8 mouse cellular contexts compared by ENCODE assay signal in genomic region chr4:53227771-53228170, GRCm38 (mm10).
DNase-seq lines count a peak whose midpoint lies in the region; ATAC-seq and TF ChIP-seq lines count a peak whose summit lies in the region.

No protein-coding gene starts in this region.

- no peak overlapping the region for H3K4me2 ChIP-seq in embryonic facial prominence, embryonic 14.5 days (ENCODE audit: low read depth, low read length)
- H3K4me2 ChIP-seq in intestine, postnatal 0 days (replicated peaks; ENCODE audit: low read depth) = no peak overlapping the region

- H3K27ac ChIP-seq in embryonic facial prominence, embryonic 14.5 days (replicated peaks; ENCODE audit: low read depth, low read length) = no peak overlapping the region
- no peak overlapping the region for H3K27ac ChIP-seq in embryonic facial prominence, embryonic 10.5 days (replicated peaks)
- H3K27ac ChIP-seq in intestine, postnatal 0 days (ENCODE audit: low read depth, low read length) = no peak overlapping the region

- no peaks in the 10 kb centered on the region for H3K9me3 ChIP-seq in embryonic facial prominence, embryonic 14.5 days (ENCODE audit: control insufficient read depth, low read length)
- no peaks in the 10 kb centered on the region for H3K9me3 ChIP-seq in embryonic facial prominence, embryonic 10.5 days
- H3K9me3 ChIP-seq in intestine, postnatal 0 days (ENCODE audit: control insufficient read depth) = no peaks in the 10 kb centered on the region

- peak; percentile 53 for DNase-seq in embryonic facial prominence, embryonic 14.5 days (ENCODE audit: low spot score)
- DNase-seq in embryonic facial prominence, embryonic 10.5 days (ENCODE audit: low spot score) = no peak
- DNase-seq in urinary bladder, adult 18-20 months (ENCODE audit: low spot score in 2 of 2) = peak; percentile 39 to 74
- DNase-seq in urinary bladder, postnatal 25 days (ENCODE audit: low spot score) = no peak
- DNase-seq in left cerebral cortex, adult 9 months (ENCODE audit: low spot score in 2 of 2) = no peak
- DNase-seq in kidney, postnatal 25 days = no peak
- no peak for DNase-seq in left cerebral cortex, adult 11 months (ENCODE audit: low spot score)

- no peaks in the 10 kb centered on the region for H3K36me3 ChIP-seq in embryonic facial prominence, embryonic 14.5 days (ENCODE audit: control insufficient read depth, insufficient read depth, low read length)
- no peaks in the 10 kb centered on the region for H3K36me3 ChIP-seq in embryonic facial prominence, embryonic 10.5 days (replicated peaks)
- no peaks in the 10 kb centered on the region for H3K36me3 ChIP-seq in intestine, postnatal 0 days (ENCODE audit: control insufficient read depth, insufficient read depth)

- no peak for TF ChIP-seq CTCF in intestine, postnatal 0 days (IDR thresholded peaks at IDR 0.05; ENCODE audit: low read depth)

- 54% methylated on average over 8 of the region's 8 CpGs for WGBS in embryonic facial prominence, embryonic 14.5 days
- 50% methylated on average over 8 of the region's 8 CpGs for WGBS in embryonic facial prominence, embryonic 10.5 days
- 24% methylated on average over 8 of the region's 8 CpGs for WGBS in intestine, postnatal 0 days

- ATAC-seq in embryonic facial prominence, embryonic 14.5 days (ENCODE audit: low read depth) = peak; percentile 72
- peak; percentile 59 for ATAC-seq in intestine, postnatal 0 days

- no peaks in the 10 kb centered on the region for H3K27me3 ChIP-seq in embryonic facial prominence, embryonic 14.5 days (replicated peaks; ENCODE audit: control insufficient read depth, insufficient read depth, low read length)
- H3K27me3 ChIP-seq in embryonic facial prominence, embryonic 10.5 days (replicated peaks; ENCODE audit: low read depth, poor library complexity, severe bottlenecking) = no peaks in the 10 kb centered on the region
- no peaks in the 10 kb centered on the region for H3K27me3 ChIP-seq in intestine, postnatal 0 days (replicated peaks; ENCODE audit: control insufficient read depth, insufficient read depth, low read length)

- H3K4me3 ChIP-seq in embryonic facial prominence, embryonic 14.5 days (ENCODE audit: low read depth, low read length) = no peak overlapping the region
- no peak overlapping the region for H3K4me3 ChIP-seq in embryonic facial prominence, embryonic 10.5 days
- H3K4me3 ChIP-seq in intestine, postnatal 0 days (ENCODE audit: low read depth, low read length) = no peak overlapping the region

- H3K4me1 ChIP-seq in embryonic facial prominence, embryonic 14.5 days (ENCODE audit: control insufficient read depth, insufficient read depth, low read length) = no peaks in the 10 kb centered on the region
- H3K4me1 ChIP-seq in embryonic facial prominence, embryonic 10.5 days = peaks cover 11% of the 10 kb centered on the region; the same call in 1 of the 2 replicates
- no peaks in the 10 kb centered on the region for H3K4me1 ChIP-seq in intestine, postnatal 0 days (replicated peaks; ENCODE audit: control insufficient read depth, insufficient read depth, low read length)

- no peak overlapping the region for H3K9ac ChIP-seq in embryonic facial prominence, embryonic 14.5 days (ENCODE audit: low read depth, low read length)
- H3K9ac ChIP-seq in intestine, postnatal 0 days (ENCODE audit: low read depth, low read length) = no peak overlapping the region

Comparison
In these comparisons a context has a peak if more than half of its experiments do, and no peak if none do; other contexts are left out.
1. DNase-seq: peak in embryonic facial prominence, embryonic 14.5 days (single experiment) and urinary bladder, adult 18-20 months (2 of 2); none in embryonic facial prominence, embryonic 10.5 days (single experiment), urinary bladder, postnatal 25 days (single experiment), left cerebral cortex, adult 9 months (0 of 2), kidney, postnatal 25 days (0 of 2) and left cerebral cortex, adult 11 months (single experiment).